Mouse (Mus musculus) kidney, adult 9 months (tissue): ENCODE results near the gene Micu2.
A peak's percentile ranks its signal among the peaks of the same experiment; 100 is the strongest.
"Not testable (repeated sequence)": the region's sequence is repeated elsewhere in the genome, so short reads cannot be mapped to it uniquely, and the experiment has no call there.

Source experiments
- DNase-seq: peaks from one replicate; pipeline ENCODE4 v3.0.0; 2022

The Micu2 gene

GRCm38 (mm10) chr14:57951089-57951488 is 48.0 kb downstream of the Micu2 start:
- peak; percentile 38 for DNase-seq

DNA sequence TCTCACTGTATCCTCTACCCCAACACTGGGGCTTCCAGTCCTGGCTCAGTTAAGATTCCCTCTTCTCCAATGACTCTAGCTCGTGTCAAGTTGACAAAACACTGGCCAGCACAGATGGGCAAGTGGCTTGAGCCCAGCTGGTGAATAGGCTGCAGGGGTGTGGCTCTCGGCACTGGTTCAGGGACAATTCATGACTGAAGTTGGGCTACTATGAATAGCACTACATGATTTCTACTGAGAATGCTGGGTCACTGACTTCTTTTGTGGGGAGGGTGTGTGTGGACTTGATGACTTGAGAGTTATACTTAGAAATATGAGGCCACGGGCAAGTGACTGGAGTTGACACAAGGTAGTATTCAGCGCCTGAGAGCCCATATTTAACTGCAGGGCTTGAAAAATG is 53.2 kb downstream of the Micu2 start:
- DNase-seq = no peak

DNA sequence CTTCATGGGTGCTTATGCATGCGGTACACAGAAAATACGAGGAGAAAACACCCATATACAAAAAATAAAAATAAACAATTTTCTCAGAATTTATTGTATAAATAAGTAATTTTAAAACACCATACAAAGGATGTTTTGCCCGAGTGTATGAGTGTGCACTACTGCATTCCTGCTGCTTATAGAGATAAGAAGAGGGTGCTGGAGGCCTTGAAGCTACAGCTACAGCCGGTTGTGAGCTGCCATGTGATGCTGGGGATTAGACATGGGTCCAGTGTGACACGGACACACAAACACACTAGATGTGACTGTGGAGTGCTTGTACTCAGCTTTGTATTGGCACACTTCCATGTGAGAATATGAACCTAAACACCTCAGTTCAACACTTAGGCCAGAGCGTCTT is 61.8 kb downstream of the Micu2 start:
- no peak for DNase-seq

DNA sequence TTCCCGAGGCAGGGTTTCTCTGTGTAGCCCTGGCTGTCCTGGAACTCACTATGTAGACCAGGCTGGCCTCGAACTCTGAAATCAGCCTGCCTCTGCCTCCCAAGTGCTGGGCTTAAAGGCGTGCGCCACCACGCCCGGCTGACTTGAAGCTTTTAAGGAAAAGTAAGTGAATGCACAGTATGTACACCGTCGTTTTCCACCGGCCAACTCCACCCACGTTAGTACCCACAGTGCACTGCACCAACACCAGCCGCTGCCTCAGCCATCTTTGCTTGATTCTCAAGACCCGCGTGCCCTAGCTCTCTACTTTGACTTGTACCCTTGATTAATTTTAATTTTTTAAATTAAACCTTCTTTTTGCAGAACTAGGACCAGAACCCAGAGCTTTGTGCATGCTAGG is 64.4 kb downstream of the Micu2 start:
- no peak for DNase-seq

GRCm38 (mm10) chr14:57933608-57934007 is 65.5 kb downstream of the Micu2 start:
- peak; percentile 20 for DNase-seq

GRCm38 (mm10) chr14:57932881-57933443 is 66.1 kb downstream of the Micu2 start:
- no peak for DNase-seq

- peak; percentile 17 for DNase-seq
Measured at GRCm38 (mm10) chr14:57921428-57922131, 77.5 kb downstream of the Micu2 start.

GRCm38 (mm10) chr14:57920568-57921310 is 78.3 kb downstream of the Micu2 start:
- no peak for DNase-seq

DNA sequence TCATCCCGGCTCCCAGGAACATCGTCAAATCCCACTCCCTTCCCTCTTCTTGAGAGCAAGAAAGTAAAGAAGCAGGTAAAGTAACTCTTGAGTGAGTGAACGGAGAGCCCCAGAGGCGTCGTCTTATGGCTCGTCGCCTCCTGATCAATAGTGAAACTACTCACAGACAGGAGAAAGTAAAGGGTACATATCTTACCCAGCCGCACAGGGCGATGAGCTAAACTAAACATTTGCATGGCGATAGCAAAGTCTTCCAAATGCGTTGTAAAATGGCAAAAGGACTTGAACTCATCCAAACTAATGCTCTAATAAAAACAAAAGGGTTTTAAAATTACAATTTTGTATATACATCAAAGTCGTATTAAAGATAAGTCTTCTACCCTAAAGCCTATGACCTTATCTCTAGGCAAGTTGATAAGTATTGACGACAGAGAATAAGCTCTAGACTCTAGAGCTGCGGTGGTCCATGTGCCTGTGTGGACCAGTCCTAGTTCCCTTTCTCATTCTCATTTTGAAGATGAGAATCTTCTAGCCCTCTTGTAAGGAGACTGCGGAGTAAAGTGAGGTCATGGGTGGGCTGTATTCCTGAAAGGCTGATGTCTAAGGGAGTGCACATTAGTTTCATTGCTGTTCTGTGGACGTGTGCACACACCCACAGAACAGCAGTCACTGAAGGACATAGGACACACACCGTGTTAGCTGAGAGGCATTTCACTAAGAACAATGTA is 79.8 kb downstream of the Micu2 start:
- DNase-seq = no peak

GRCm38 (mm10) chr14:57915341-57915740 is 83.7 kb downstream of the Micu2 start:
- no peak for DNase-seq

DNA sequence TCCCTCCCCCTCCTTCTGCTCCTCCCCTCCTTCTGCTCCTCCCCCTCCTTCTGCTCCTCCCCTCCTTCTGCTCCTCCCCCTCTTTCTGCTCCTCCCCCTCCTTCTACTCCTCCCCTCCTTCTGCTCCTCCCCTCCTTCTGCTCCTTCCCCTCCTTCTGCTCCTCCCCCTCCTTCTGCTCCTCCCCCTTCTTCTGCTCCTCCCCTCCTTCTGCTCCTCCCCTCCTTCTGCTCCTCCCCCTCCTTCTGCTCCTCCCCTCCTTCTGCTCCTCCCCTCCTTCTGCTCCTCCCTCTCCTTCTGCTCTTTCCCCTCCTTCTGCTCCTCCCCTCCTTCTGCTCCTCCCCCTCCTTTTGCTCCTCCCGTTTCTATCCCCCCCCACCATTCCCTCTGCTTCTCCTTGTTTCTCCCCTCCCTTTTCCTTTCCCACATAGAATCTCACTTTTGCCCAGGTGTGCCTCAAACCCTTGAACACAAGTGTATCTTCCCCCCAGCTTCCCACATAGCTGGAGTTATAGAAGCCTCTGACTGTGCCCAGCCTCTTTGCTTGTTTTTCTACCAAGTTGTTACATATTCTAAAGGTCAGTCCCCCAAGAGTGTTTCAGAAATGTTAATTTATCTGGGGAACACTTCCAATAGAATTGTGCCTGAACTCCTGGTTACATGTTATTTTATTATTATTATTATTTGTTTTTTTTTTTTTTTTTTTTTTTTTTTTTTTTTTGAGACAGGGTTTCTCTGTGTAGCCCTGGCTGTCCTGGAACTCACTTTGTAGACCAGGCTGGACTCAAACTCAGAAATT is 86.7 kb downstream of the Micu2 start:
- DNase-seq = not testable (repeated sequence)

DNA sequence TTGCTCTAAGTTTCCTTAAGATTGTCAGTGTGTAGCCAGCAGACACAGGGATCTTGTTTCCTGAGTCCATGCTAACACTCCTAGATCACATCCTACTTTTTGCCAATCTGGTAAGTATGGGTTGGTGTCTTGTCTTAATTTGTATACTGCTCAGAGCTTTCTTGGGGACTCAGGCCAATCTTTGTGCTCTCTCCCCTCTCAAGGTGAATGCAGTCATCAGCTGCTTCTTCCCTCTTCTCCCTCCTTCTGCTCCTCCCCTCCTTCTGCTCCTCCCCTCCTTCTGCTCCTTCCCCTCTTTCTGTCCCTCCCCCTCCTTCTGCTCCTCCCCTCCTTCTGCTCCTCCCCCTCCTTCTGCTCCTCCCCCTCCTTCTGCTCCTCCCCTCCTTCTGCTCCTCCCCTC is 87.3 kb downstream of the Micu2 start:
- not testable (repeated sequence) for DNase-seq

DNA sequence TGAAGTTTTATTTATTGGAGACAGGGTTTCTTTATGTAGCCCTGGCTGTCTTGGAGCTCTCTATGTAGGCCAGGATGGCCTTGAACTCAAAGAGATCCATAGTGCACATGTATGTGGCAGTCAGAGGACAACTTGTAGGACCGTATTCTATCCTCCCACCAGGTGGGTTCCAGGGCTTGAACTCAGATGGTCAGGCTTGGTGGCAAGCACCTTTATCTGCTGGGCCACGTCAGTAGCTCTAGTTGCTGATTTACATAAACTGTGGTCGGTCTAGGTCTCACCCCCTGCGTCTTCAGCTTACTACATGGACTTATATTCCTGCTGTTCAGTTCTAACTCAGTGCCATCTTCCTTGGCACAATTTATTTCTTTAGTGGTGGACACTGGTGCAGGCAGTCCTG is 87.7 kb downstream of the Micu2 start:
- no peak for DNase-seq

- peak; percentile 91 for DNase-seq
Measured at GRCm38 (mm10) chr14:57910501-57911068, 88.5 kb downstream of the Micu2 start.

- DNase-seq = no peak
Measured at GRCm38 (mm10) chr14:57909297-57909696, 89.8 kb downstream of the Micu2 start.

DNA sequence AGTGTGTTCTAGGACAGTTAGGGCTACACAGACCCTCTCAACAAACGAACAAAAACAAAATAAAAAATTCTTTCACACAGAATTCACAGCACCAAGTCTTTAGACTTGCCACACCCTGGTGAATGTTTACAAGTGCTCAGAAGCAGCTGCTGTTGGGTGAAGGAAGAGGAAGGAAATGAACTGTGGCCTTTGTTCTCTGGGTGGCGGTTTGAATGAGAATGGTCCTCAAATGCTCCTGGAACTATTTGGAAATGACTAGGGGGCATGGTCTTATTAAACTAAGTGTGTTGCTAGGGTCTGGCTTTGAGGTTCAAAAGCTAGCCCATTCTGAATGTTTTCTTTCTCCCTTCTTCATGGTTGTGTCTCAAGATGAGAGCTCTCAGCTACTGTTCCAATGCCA is 90.6 kb downstream of the Micu2 start:
- DNase-seq = no peak

DNA sequence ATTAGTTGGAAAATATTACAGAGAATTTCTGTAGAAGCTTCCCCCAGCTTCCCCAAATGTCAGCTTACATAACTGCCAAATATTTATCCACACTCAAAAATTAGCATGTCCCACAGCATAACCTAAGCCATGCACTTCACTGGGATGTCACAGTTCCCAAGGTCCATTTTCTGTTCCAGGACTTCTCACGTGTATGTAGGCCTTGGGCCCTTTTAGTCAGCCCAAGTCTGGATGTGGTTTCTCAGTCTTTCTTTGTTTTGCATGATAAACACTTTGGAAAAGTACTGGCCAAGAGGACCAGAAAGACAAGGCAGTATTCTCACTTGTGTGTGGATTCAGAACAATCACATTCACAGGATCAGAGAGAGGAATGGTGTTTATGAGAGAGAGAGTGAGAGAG is 97.1 kb downstream of the Micu2 start:
- DNase-seq = no peak

DNA sequence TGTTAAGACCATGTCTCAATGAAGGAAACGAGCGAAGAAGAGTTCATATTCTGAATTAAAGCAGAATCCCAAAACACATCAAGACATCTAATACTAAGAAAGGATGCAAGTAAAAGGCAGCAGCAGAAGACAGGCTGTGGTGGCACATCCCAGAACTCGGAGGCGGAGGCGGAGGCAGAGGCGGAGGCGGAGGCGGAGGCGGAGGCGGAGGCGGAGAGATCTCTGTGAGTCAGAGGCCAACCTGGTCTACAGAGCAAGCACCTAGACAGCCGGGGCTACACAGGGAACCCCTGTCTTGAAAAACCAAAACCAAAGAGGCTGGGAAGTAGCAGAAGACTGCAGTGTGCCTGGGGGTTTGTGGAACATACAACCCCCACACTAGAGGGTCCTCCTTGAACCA is 102.2 kb downstream of the Micu2 start:
- no peak for DNase-seq

GRCm38 (mm10) chr14:57896088-57896871 is 102.8 kb downstream of the Micu2 start:
- not testable (repeated sequence) for DNase-seq

- DNase-seq = no peak
Measured at GRCm38 (mm10) chr14:57894346-57894745, 104.7 kb downstream of the Micu2 start.

DNA sequence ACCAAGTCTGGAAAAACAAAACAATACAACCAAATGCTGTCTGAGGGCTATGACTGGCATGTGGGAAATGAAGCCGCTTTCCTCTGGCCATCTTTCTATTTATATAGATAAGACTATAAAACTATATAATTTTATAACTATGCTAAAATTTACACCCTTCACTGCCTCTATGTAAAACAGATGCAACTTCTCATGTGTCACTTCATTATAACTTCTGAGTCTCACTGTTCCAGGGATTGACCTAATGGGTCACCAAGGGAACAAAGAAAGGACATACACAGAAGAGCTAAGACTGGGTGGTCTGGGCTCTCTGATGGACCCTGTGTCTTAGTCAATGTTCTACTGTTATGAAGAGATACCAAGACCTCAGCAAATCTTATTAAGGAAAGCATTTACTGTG is 106.1 kb downstream of the Micu2 start:
- DNase-seq = no peak
